Mouse (Mus musculus) stomach, postnatal 0 days (tissue): ENCODE measurements around the gene Shld2. TPM values are rescaled to one million over a fixed set of nuclear protein-coding genes. Genes with fewer than 3 reads are reported as not detected.

Source experiments
- ATAC-seq: fragments of 200-750 bp; cut with Nextera tagmentation; 2 replicates; pipeline ENCODE4 v1.8.0; 2017; ENCODE audit not compliant: low FRiP score, low TSS enrichment
- DNase-seq: peaks from one replicate; pipeline ENCODE4 v3.0.0-alpha.2; 2016; ENCODE audit warnings: low spot score
- H3K27ac ChIP-seq: fragments of 300-500 bp; sonication (generic); replicated peaks from 2 replicates; pipeline ENCODE4 v1.5.1; 2014; ENCODE audit warnings: mild to moderate bottlenecking, control low read depth
- H3K27me3 ChIP-seq: fragments of 300-500 bp; sonication (generic); 2 replicates; pipeline ENCODE4 v1.6.1; 2014; ENCODE audit warnings: low read length; ENCODE audit not compliant: control insufficient read depth, insufficient read depth
- H3K36me3 ChIP-seq: fragments of 300-500 bp; sonication (generic); 2 replicates; pipeline ENCODE4 v1.6.1; 2014; ENCODE audit warnings: low read length, mixed read lengths; ENCODE audit not compliant: control insufficient read depth, insufficient read depth
- H3K4me1 ChIP-seq: fragments of 300-500 bp; sonication (generic); replicated peaks from 2 replicates; pipeline ENCODE4 v1.6.1; 2014; ENCODE audit warnings: antibody characterized with exemption; ENCODE audit not compliant: control insufficient read depth, insufficient read depth
- H3K4me2 ChIP-seq: fragments of 300-500 bp; sonication (generic); replicated peaks from 2 replicates; pipeline ENCODE4 v1.6.1; 2014; ENCODE audit warnings: low read depth, mild to moderate bottlenecking, control low read depth, moderate library complexity
- H3K4me3 ChIP-seq: fragments of 300-500 bp; sonication (generic); 2 replicates; pipeline ENCODE4 v1.5.1; 2014; ENCODE audit warnings: low read depth, low read length, control low read depth
- H3K9ac ChIP-seq: fragments of 300-500 bp; sonication (generic); 2 replicates; pipeline ENCODE4 v1.6.1; 2014; ENCODE audit warnings: mild to moderate bottlenecking, low read length, control low read depth, mixed read lengths
- H3K9me3 ChIP-seq: fragments of 300-500 bp; sonication (generic); 2 replicates; pipeline ENCODE4 v1.6.1; 2016; ENCODE audit warnings: low read length; ENCODE audit not compliant: control insufficient read depth
- CTCF ChIP-seq: IDR thresholded peaks from 2 replicates; pipeline ENCODE4 v1.5.1; 2016; ENCODE audit warnings: antibody characterized with exemption, low read depth, mild to moderate bottlenecking, moderate library complexity
- EP300 ChIP-seq: optimal IDR thresholded peaks from 2 replicates; pipeline ENCODE3; 2016; ENCODE audit warnings: antibody characterized with exemption
- WGBS: fragments of 180-500 bp; shearing (Covaris S2); extraction: QIAGEN DNeasy Blood & Tissue Kit; methylation state at CpG from one replicate; pipeline ENCODE4 v1.1.7; 2014; 5-methylcytosine and 5-hydroxymethylcytosine counted together
- polyA plus RNA-seq: library from polyadenylated mRNA; unstranded; fragments of >200 nt; fragmentation: Nextera tagmentation; extraction: Ambion mirVana; gene quantifications from 2 replicates; pipeline ENCODE4 v1.2.1, GENCODE M21; 2015

Gene Shld2
- polyA plus RNA-seq, 1 experiment from 2014 or later: 4.1 TPM

- Histone ChIP-seq H3K27ac (no peak overlapping the region), H3K4me2 (no peak overlapping the region), H3K36me3 (peaks cover 37% of the 10 kb centered on the region), H3K4me3 (no peak overlapping the region), H3K27me3 (no peaks in the 10 kb centered on the region), H3K9me3 (no peaks in the 10 kb centered on the region), H3K9ac (no peak overlapping the region), H3K4me1 (no peaks in the 10 kb centered on the region)
- 86% methylated on average over 3 of the region's 3 CpGs for WGBS
- TF ChIP-seq CTCF: no peak
- TF ChIP-seq EP300: no peak
- no peak for DNase-seq
- ATAC-seq: no peak
Measured at GRCm38 (mm10) chr14:34331886-34332285, 21.6 kb upstream of the Shld2 start.

GRCm38 (mm10) chr14:34330657-34331158, 20.4 kb upstream of the Shld2 start:
- Histone ChIP-seq H3K9ac (no peak overlapping the region), H3K27me3 (no peaks in the 10 kb centered on the region), H3K27ac (no peak overlapping the region), H3K4me3 (no peak overlapping the region), H3K36me3 (peaks cover 28% of the 10 kb centered on the region), H3K4me1 (no peaks in the 10 kb centered on the region), H3K4me2 (no peak overlapping the region), H3K9me3 (no peaks in the 10 kb centered on the region)
- TF ChIP-seq EP300 (no peak), CTCF (no peak)
- WGBS: 96% methylated on average over 9 of the region's 9 CpGs
- no peak for ATAC-seq
- no peak for DNase-seq

- ATAC-seq (no peak), DNase-seq (no peak)
- WGBS: 58% methylated on average over 1 of the region's 1 CpGs
- H3K9ac ChIP-seq: no peak overlapping the region
- peaks cover 27% of the 10 kb centered on the region for H3K36me3 ChIP-seq
- TF ChIP-seq CTCF (no peak), EP300 (no peak)
- no peaks in the 10 kb centered on the region for H3K4me1 ChIP-seq
- no peak overlapping the region for H3K27ac ChIP-seq
- H3K4me3 ChIP-seq: no peak overlapping the region
- H3K4me2 ChIP-seq: no peak overlapping the region
- H3K27me3 ChIP-seq: no peaks in the 10 kb centered on the region
- H3K9me3 ChIP-seq: no peaks in the 10 kb centered on the region
Measured at GRCm38 (mm10) chr14:34327618-34328017, 17.3 kb upstream of the Shld2 start.

- no peak overlapping the region for H3K4me2 ChIP-seq
- H3K36me3 ChIP-seq: peaks cover 24% of the 10 kb centered on the region
- H3K4me3 ChIP-seq: no peak overlapping the region
- 76% methylated on average over 3 of the region's 3 CpGs for WGBS
- H3K9ac ChIP-seq: no peak overlapping the region
- H3K4me1 ChIP-seq: no peaks in the 10 kb centered on the region
- no peaks in the 10 kb centered on the region for H3K9me3 ChIP-seq
- DNase-seq (no peak), ATAC-seq (no peak)
- no peak overlapping the region for H3K27ac ChIP-seq
- H3K27me3 ChIP-seq: no peaks in the 10 kb centered on the region
- TF ChIP-seq EP300: no peak
- no peak for TF ChIP-seq CTCF
Measured at GRCm38 (mm10) chr14:34326606-34327005, 16.3 kb upstream of the Shld2 start.

GRCm38 (mm10) chr14:34323576-34324085, 13.3 kb upstream of the Shld2 start:
- H3K9ac ChIP-seq: no peak overlapping the region
- 97% methylated on average over 5 of the region's 5 CpGs for WGBS
- TF ChIP-seq EP300 (no peak), CTCF (no peak)
- peaks cover 14% of the 10 kb centered on the region for H3K36me3 ChIP-seq
- no peak for ATAC-seq
- no peak overlapping the region for H3K27ac ChIP-seq
- no peaks in the 10 kb centered on the region for H3K27me3 ChIP-seq
- H3K4me2 ChIP-seq: no peak overlapping the region
- no peak for DNase-seq
- H3K9me3 ChIP-seq: no peaks in the 10 kb centered on the region
- H3K4me3 ChIP-seq: no peak overlapping the region
- no peaks in the 10 kb centered on the region for H3K4me1 ChIP-seq

- DNase-seq: no peak
- Histone ChIP-seq H3K9me3 (no peaks in the 10 kb centered on the region), H3K9ac (no peak overlapping the region), H3K4me3 (no peak overlapping the region), H3K27ac (no peak overlapping the region), H3K4me2 (no peak overlapping the region), H3K27me3 (no peaks in the 10 kb centered on the region), H3K4me1 (0 out of 2 replicates have a peak, but pooled peaks cover 1% of the 10 kb centered on the region), H3K36me3 (no peaks in the 10 kb centered on the region; the same call in 1 of the 2 replicates)
- ATAC-seq: peak; percentile 63; the same call in 1 of the 2 replicates
- TF ChIP-seq EP300 (no peak), CTCF (no peak)
Measured at GRCm38 (mm10) chr14:34318113-34318512, 7.8 kb upstream of the Shld2 start.
